Mouse (Mus musculus): ENCODE data around the gene Gm10401. TPM values are rescaled to one million over a fixed set of nuclear protein-coding genes. Genes with fewer than 3 reads are reported as not detected.

Gm10401 gene
- 13.5 and 17.4 TPM in 2 replicates for polyA plus RNA-seq (2015; fragmentation: Nextera tagmentation; extraction: Ambion mirVana)

DNA sequence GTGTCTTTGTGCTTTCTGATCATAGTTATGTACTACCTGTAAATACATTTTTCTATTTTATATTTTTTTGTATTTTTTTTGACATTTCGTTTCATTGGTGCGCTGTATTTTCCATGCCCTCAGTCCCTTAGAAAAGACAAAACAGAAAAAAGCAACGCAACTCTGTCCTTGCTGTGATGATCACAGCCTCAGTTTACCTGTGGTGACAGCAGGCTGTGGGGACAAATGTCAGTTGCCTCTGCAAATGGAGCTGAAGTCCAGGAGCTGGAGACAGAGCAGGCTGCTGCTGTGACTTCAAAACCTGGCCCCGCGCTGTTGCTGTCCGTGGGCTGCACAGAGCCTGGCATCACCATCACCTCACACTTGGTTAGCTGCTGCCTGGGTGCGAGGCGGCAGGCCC lies at the start of gene Gm10401:
Gene Gm10401, minus strand, starts transcription at position 101 of the 400 bp plus-strand sequence.
- 95% methylated on average over 8 of the region's 8 CpGs for WGBS
- H3K36me3 ChIP-seq, result peaks cover 47% of the 10 kb centered on the region

DNA sequence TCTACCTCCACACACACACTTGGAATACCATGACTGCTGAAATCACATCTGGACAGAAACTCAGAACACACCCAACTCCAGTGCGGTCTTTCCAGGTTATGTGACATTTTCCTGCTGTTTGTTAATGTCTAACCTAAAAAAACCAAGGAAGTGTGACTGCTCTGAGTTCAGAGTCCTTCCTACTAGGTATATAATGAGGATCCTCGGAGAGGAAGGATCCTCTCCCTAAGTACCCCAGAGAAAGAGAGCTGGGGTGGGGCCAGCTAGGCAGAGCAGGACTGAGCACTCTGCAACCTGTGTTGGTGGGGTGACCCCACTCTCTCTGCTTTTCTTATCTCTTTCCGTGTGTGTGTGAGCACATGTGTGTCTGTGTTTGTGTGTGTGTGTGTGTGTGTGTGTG lies 49.3 kb upstream of the Gm10401 start:
- Histone ChIP-seq H3K27me3 (no peaks in the 10 kb centered on the region), H3K4me1 (replicated peaks) (peaks cover 6% of the 10 kb centered on the region), H3K4me3 (no peak overlapping the region), H3K9ac (no peak overlapping the region), H3K4me2 (no peak overlapping the region), H3K36me3 (peaks cover 57% of the 10 kb centered on the region), H3K27ac (no peak overlapping the region), H3K9me3 (replicated peaks) (no peaks in the 10 kb centered on the region)
- ATAC-seq (replicated peaks; ENCODE audit: insufficient number of reproducible peaks, insufficient read depth, low FRiP score, low read depth), result no peak
- 80% methylated on average over 3 of the region's 3 CpGs for whole genome bisulfite sequencing

More for the DNA sequence above, at the start of gene Gm10401:
- no peak within 1 kb of the TSS for H3K27ac ChIP-seq
- H3K27me3 ChIP-seq, result no peaks in the 10 kb centered on the region
- peaks cover 5% of the 10 kb centered on the region for H3K4me1 ChIP-seq (replicated peaks)
- H3K9me3 ChIP-seq (replicated peaks), result no peaks in the 10 kb centered on the region
- H3K9ac ChIP-seq, result no peak within 1 kb of the TSS
- no peak within 1 kb of the TSS for H3K4me2 ChIP-seq
- H3K4me3 ChIP-seq, result no peak within 1 kb of the TSS
- no peak for ATAC-seq (replicated peaks; ENCODE audit: insufficient number of reproducible peaks, insufficient read depth, low FRiP score, low read depth)

DNA sequence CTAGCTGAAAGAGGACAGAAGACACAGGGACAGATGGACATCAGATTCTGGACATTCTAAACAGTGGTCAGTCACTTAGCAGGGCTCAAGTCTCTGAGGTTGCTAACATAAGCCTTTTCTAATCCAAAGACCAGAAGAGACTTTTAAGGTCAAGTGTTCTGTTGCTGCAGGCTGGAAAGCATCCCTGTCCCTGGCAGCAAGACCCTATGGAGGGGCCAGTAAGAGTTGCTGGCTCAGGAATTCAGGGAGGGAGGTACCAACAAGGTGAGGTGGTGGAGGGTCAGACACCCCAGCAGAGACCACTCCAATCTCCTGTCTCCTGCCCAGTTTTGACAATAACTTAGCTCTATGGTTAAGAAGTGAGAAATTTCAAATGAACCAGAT lies 48.6 kb upstream of the Gm10401 start:
- Histone ChIP-seq H3K27me3 (no peaks in the 10 kb centered on the region), H3K4me2 (no peak overlapping the region), H3K4me1 (replicated peaks) (no peaks in the 10 kb centered on the region), H3K36me3 (peaks cover 57% of the 10 kb centered on the region), H3K9me3 (replicated peaks) (no peaks in the 10 kb centered on the region), H3K27ac (no peak overlapping the region), H3K4me3 (no peak overlapping the region), H3K9ac (no peak overlapping the region)
- ATAC-seq (replicated peaks; ENCODE audit: insufficient number of reproducible peaks, insufficient read depth, low FRiP score, low read depth), result no peak

DNA sequence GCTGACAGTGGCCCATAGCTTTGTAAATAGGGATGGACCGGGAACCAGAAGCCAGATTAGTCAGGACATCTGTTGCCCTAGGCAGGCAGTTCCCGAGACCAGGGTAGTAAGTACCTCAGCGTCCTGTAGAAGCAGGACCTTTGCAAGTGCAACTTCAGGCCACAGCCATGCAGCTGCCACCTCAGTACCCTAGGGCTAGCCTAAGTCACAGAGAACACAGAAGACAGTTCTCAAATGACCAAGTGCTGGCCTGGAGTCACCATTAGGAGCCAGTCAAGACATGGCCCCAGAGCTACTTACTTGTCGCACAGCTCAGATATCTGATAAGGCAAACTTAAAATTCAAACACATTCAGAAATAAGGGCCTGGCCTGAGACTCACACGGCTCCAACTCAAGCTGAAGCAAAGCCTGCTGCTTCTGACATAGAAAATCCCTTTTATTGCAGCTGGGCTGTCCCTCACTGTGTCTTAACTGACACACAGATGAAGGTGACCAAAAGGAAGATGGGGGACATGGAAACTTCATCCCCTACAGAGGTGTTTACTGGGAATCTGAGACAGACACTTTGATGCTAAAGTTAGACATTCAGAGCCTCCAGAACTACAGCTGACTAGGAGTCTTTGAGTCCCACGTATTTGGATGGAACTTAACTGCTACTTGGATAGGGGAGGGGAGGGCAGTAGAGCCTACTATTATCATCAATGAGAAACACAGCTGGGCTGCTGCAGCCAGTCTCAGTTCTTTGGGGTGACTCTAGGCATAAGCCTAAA lies 48.1 kb upstream of the Gm10401 start:
- H3K9ac ChIP-seq, result no peak overlapping the region
- H3K36me3 ChIP-seq, result peaks cover 57% of the 10 kb centered on the region
- H3K9me3 ChIP-seq (replicated peaks), result no peaks in the 10 kb centered on the region
- H3K4me3 ChIP-seq, result no peak overlapping the region
- no peak overlapping the region for H3K4me2 ChIP-seq
- H3K27me3 ChIP-seq, result no peaks in the 10 kb centered on the region
- ATAC-seq (replicated peaks; ENCODE audit: insufficient number of reproducible peaks, insufficient read depth, low FRiP score, low read depth), result no peak
- 76% methylated on average over 6 of the region's 6 CpGs for WGBS
- no peak overlapping the region for H3K27ac ChIP-seq
- no peaks in the 10 kb centered on the region for H3K4me1 ChIP-seq (replicated peaks)

DNA sequence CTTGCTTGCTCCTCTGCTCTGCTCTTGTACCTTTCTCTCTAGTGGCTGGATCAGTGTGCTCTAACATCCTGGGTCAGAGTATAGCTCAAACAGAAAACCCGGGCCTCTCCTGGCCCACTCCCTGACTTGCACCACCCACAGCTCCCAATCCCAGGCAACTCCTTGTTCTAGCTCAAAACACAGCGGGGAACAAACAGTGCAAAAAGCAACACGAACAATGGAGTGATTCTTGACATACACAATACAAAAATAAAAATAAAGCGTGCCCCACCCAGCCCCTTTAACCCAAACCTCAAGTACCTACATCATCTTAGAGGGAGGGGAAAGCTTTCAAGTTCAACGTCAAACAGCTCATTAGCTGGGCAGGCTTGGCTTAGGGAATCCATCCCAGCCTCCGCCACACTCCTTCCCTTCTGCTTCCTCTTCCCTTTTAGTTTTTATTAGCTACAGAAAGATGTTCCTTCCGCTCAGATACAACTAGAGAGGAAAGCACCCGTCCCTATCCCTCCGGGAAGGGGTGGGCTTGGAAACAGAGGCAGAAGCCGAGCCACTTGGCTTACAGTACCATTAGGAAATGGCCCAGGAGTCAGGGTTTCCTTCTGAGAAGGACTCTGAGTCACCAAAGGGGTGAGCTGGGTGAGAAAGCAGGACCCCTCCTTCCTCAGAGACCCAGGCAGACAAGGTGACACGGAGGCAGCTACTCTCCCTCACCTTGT lies 47.3 kb upstream of the Gm10401 start:
- Histone ChIP-seq H3K4me3 (no peak overlapping the region), H3K4me1 (replicated peaks) (no peaks in the 10 kb centered on the region), H3K27ac (no peak overlapping the region), H3K9ac (no peak overlapping the region), H3K4me2 (no peak overlapping the region), H3K36me3 (peaks cover 50% of the 10 kb centered on the region), H3K9me3 (replicated peaks) (no peaks in the 10 kb centered on the region), H3K27me3 (no peaks in the 10 kb centered on the region)
- WGBS, result 81% methylated on average over 11 of the region's 11 CpGs
- no peak for ATAC-seq (replicated peaks; ENCODE audit: insufficient number of reproducible peaks, insufficient read depth, low FRiP score, low read depth)

DNA sequence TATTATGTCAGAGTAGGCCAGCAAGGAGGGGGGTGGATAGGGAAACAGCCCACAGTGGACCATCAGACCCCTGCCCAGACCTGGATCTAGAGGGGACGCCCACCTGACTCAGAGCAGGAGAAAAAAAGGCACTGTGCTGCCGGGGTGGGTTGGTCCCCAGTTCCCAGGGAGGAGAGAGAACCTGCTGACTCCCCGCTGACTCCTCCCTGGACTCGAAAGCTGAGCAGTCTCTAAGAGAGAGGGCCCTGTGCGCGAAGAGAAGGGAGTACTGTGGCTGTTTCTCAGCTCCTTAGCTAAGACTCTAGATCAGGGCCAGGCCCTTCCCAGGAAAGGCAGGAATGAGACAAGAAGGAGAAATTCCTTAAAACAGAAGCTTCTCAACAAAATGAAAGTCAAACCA lies 46.4 kb upstream of the Gm10401 start:
- Histone ChIP-seq H3K27ac (no peak overlapping the region), H3K4me3 (no peak overlapping the region), H3K27me3 (no peaks in the 10 kb centered on the region), H3K9ac (no peak overlapping the region), H3K4me1 (replicated peaks) (no peaks in the 10 kb centered on the region), H3K9me3 (replicated peaks) (no peaks in the 10 kb centered on the region), H3K36me3 (peaks cover 40% of the 10 kb centered on the region), H3K4me2 (no peak overlapping the region)
- WGBS, result 72% methylated on average over 6 of the region's 6 CpGs
- no peak for ATAC-seq (replicated peaks; ENCODE audit: insufficient number of reproducible peaks, insufficient read depth, low FRiP score, low read depth)

DNA sequence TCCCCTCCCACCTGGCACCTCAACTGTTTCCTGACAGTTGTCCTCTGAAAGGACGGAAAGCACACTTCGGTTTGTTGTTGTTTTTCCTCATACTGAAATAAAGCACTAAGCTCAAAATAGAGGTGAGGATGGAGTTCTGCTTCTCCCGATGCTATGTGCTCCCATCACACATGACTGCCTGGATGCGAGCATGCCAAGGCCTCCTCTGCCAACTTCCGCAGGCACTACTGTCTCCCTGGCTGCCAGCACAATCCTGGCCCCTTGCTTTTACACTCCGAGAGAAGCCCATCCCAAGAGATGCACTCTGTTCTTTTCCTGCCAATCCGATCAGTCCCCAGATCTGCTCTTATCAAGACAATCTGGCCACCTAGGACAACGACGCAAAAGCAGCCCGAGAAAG lies 45.5 kb upstream of the Gm10401 start:
- Histone ChIP-seq H3K36me3 (peaks cover 33% of the 10 kb centered on the region), H3K4me2 (no peak overlapping the region), H3K9ac (no peak overlapping the region), H3K9me3 (replicated peaks) (no peaks in the 10 kb centered on the region), H3K4me1 (replicated peaks) (no peaks in the 10 kb centered on the region), H3K27me3 (no peaks in the 10 kb centered on the region), H3K27ac (no peak overlapping the region), H3K4me3 (no peak overlapping the region)
- WGBS, result 72% methylated on average over 10 of the region's 10 CpGs
- ATAC-seq (replicated peaks; ENCODE audit: insufficient number of reproducible peaks, insufficient read depth, low FRiP score, low read depth), result no peak

DNA sequence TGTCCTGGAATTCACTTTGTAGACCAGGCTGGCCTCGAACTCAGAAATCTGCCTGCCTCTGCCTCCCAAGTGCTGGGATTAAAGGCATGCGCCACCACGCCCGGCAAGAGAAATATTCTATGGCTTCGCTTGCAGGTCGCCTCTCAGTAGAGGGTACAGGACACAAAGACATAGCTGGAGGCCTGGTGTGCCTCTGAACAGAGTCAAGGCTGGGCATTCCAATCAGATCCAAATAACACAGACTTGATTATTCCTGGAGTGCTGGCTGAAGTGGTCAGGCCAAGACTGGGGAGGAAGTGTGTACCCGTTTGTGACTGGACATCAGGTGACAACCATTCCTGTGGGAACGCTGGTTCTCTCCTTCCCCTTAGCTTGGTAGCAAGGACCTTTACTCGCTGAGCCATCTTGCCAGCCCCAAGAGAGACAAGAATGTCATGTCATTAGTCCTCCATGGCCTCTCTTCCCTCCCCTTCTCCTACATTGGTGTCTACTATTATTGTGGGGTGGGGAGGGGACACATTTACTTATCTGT lies 44.1 kb upstream of the Gm10401 start:
- Histone ChIP-seq H3K9me3 (replicated peaks) (no peaks in the 10 kb centered on the region), H3K36me3 (peaks cover 19% of the 10 kb centered on the region), H3K4me2 (no peak overlapping the region), H3K9ac (no peak overlapping the region), H3K4me1 (replicated peaks) (no peaks in the 10 kb centered on the region), H3K4me3 (no peak overlapping the region), H3K27ac (no peak overlapping the region), H3K27me3 (no peaks in the 10 kb centered on the region)
- WGBS, result 86% methylated on average over 9 of the region's 9 CpGs
- no peak for ATAC-seq (replicated peaks; ENCODE audit: insufficient number of reproducible peaks, insufficient read depth, low FRiP score, low read depth)

DNA sequence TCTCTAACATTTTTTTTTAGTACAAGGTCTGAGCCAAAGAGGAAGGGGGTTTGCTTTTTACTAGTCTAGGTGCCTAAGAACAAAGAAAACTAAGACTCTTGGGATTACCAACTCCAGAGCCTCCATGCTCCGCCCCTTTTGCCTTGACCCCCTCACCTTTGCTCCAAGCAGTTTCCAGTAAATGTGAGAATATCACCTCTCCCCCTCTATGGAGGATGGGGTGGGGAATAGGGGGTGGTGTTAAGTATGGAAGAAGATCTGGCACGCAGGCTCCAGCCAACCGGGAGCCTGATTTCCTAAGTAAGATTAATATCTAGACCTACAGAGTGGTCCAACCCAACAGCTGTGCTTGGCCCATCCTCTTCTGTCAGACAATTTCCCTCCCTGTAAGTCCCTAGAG lies 42.6 kb upstream of the Gm10401 start:
- H3K9me3 ChIP-seq (replicated peaks), result no peaks in the 10 kb centered on the region
- H3K9ac ChIP-seq, result no peak overlapping the region
- ATAC-seq (replicated peaks; ENCODE audit: insufficient number of reproducible peaks, insufficient read depth, low FRiP score, low read depth), result no peak
- H3K4me1 ChIP-seq (replicated peaks), result no peaks in the 10 kb centered on the region
- 69% methylated on average over 3 of the region's 3 CpGs for WGBS
- H3K4me3 ChIP-seq, result no peak overlapping the region
- H3K36me3 ChIP-seq, result 0 out of 2 replicates have a peak, but pooled peaks cover 5% of the 10 kb centered on the region
- no peak overlapping the region for H3K4me2 ChIP-seq
- no peaks in the 10 kb centered on the region for H3K27me3 ChIP-seq
- no peak overlapping the region for H3K27ac ChIP-seq

DNA sequence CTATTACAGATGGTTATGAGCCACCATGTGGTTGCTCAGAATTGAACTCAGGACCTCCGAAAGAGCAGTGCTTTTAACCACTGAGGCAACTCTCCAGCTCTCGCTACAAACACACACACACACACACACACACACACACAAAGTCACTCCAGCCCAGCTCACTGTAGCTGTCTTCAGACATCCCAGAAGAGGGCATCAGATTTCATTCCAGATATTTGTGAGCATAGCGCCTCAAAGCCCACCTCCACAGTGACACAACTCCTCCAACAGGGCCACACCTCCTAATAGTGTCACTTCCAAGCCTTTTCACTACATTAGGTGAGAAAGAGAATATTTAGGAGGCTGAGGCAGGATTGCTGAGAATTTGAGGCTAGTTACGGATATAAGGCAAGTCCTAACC lies 41.0 kb upstream of the Gm10401 start:
- H3K4me1 ChIP-seq (replicated peaks), result peaks cover 2% of the 10 kb centered on the region
- 67% methylated on average over 4 of the region's 4 CpGs for WGBS
- no peaks in the 10 kb centered on the region for H3K9me3 ChIP-seq (replicated peaks)
- no peaks in the 10 kb centered on the region for H3K27me3 ChIP-seq
- H3K4me2 ChIP-seq, result no peak overlapping the region
- 0 out of 2 replicates have a peak, but pooled peaks cover 3% of the 10 kb centered on the region for H3K36me3 ChIP-seq
- H3K9ac ChIP-seq, result no peak overlapping the region
- no peak overlapping the region for H3K27ac ChIP-seq
- no peak overlapping the region for H3K4me3 ChIP-seq
- no peak for ATAC-seq (replicated peaks; ENCODE audit: insufficient number of reproducible peaks, insufficient read depth, low FRiP score, low read depth)

DNA sequence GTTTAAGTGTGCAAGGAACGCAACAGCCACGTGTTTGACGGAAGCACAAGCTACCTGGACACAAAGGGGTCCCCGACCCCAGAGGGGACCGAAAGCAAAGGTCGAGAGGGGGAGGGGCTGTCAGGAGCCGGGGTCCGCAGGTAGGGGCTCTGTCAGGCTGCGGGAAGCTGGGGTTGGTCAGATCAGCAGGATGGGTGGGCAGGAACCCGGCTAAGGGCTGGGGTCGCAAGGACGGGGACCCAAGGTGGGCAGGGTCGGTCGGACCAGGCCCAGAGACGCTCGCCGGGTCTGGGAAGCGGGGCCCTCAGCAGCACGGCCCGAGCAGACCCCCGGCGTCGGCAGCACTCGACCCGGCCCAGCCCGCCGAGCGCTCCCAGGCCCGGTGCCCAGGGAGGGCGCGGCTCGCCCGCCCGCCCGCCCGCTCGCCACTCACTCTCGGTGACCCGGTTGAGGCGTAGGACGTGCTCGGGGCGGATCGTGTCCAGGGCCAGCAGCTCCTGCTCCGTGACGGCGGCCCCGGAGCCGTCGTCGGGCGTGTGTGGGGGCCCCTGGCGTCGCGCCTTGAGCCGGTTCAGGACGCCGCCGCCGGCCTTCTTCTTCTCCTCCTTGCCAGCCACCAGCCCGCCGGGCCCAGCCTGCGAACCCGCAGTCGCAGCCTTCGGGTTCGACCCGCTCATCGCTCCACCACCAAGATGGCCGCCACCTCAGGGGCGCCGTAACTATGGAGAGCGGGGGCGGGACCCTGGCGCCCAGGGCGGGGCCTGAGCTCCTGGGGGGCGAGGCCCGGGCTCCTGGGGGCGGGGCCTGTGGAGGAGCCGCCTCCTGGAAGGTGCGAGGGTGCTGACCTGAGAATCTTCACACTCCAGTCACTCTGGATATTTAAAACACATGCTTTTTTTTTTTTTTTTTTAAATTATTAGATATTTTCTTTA lies 36.4 kb upstream of the Gm10401 start, which contains the start of gene Unc119b:
Gene Unc119b, minus strand, starts transcription at position 742 of the 932 bp plus-strand sequence.
- H3K27me3 ChIP-seq, result no peaks in the 10 kb centered on the region
- peaks cover 17% of the 10 kb centered on the region for H3K4me1 ChIP-seq (replicated peaks)
- H3K4me2 ChIP-seq, result peak within 1 kb of the TSS; percentile 97
- H3K27ac ChIP-seq, result peak within 1 kb of the TSS; percentile 29; the same call in 1 of the 2 replicates
- peak; percentile 95 for ATAC-seq (replicated peaks; ENCODE audit: insufficient number of reproducible peaks, insufficient read depth, low FRiP score, low read depth)
- peak within 1 kb of the TSS; percentile 90 for H3K4me3 ChIP-seq
- no peaks in the 10 kb centered on the region for H3K9me3 ChIP-seq (replicated peaks)
- H3K36me3 ChIP-seq, result 0 out of 2 replicates have a peak, but pooled peaks cover 4% of the 10 kb centered on the region
- under 1% methylated on average over 78 of the region's 81 CpGs for WGBS
- peak within 1 kb of the TSS; percentile 75 for H3K9ac ChIP-seq

All from heart, embryonic 15.5 days (tissue).